Mouse (Mus musculus) liver, postnatal 0 days (tissue): Measurements from ENCODE around the gene Nkpd1. TPM values are rescaled to one million over a fixed set of nuclear protein-coding genes. Genes with fewer than 3 reads are reported as not detected.

ENCODE experiments used
- ATAC-seq: fragments of 200-750 bp; cut with Nextera tagmentation; 2 replicates; pipeline ENCODE4 v1.8.0; 2017; ENCODE audit warnings: mild to moderate bottlenecking, moderate library complexity
- DNase-seq: peaks from one replicate; pipeline ENCODE4 v3.0.0-alpha.2; 2016
- H3K27ac ChIP-seq: fragments of 300-500 bp; sonication (generic); 2 replicates; pipeline ENCODE4 v1.5.1; 2014; ENCODE audit warnings: antibody characterized with exemption, moderate library complexity, mild to moderate bottlenecking, low read depth
- H3K27me3 ChIP-seq: fragments of 300-500 bp; sonication (generic); 2 replicates; pipeline ENCODE4 v1.6.1; 2014; ENCODE audit warnings: low read length, control low read depth, mixed read lengths; ENCODE audit not compliant: insufficient read depth
- H3K36me3 ChIP-seq: fragments of 300-500 bp; sonication (generic); replicated peaks from 2 replicates; pipeline ENCODE4 v1.6.1; 2014; ENCODE audit warnings: mild to moderate bottlenecking, control low read depth, low read length, moderate library complexity, mixed read lengths; ENCODE audit not compliant: insufficient read depth
- H3K4me1 ChIP-seq: fragments of 300-500 bp; sonication (generic); 2 replicates; pipeline ENCODE4 v1.6.1; 2014; ENCODE audit warnings: antibody characterized with exemption, mild to moderate bottlenecking, control low read depth; ENCODE audit not compliant: insufficient read depth
- H3K4me2 ChIP-seq: fragments of 300-500 bp; sonication (generic); 2 replicates; pipeline ENCODE4 v1.6.1; 2014; ENCODE audit warnings: low read depth, mild to moderate bottlenecking, low read length, moderate library complexity, mixed read lengths
- H3K4me3 ChIP-seq: fragments of 300-500 bp; sonication (generic); 2 replicates; pipeline ENCODE4 v1.5.1; 2014; ENCODE audit warnings: low read depth, low read length
- H3K9ac ChIP-seq: fragments of 300-500 bp; sonication (generic); replicated peaks from 2 replicates; pipeline ENCODE4 v1.6.1; 2014; ENCODE audit warnings: mild to moderate bottlenecking, moderate library complexity
- H3K9me3 ChIP-seq: fragments of 300-500 bp; sonication (generic); 2 replicates; pipeline ENCODE4 v1.6.1; 2016; ENCODE audit warnings: mild to moderate bottlenecking, control low read depth, low read length, mixed read lengths
- CTCF ChIP-seq: sonication (generic); IDR thresholded peaks from 2 replicates; pipeline ENCODE4 v1.5.1; 2016; ENCODE audit warnings: antibody characterized with exemption, low read depth
- EP300 ChIP-seq: IDR thresholded peaks from 2 replicates; pipeline ENCODE4 v1.6.1; 2016; ENCODE audit warnings: antibody characterized with exemption, low read depth, mild to moderate bottlenecking
- WGBS: fragments of 180-500 bp; shearing (Covaris S2); extraction: QIAGEN DNeasy Blood & Tissue Kit; methylation state at CpG from one replicate; pipeline ENCODE4 v1.1.7; 2014; ENCODE audit not compliant: insufficient replicate concordance; 5-methylcytosine and 5-hydroxymethylcytosine counted together
- polyA plus RNA-seq: library from polyadenylated mRNA; unstranded; fragments of >200 nt; fragmentation: Nextera tagmentation; extraction: Ambion mirVana; gene quantifications from 2 replicates; pipeline ENCODE4 v1.2.1, GENCODE M21; 2015

Nkpd1 gene
- polyA plus RNA-seq, 1 experiment from 2014 or later: not detected

GRCm38 (mm10) chr7:19534676-19535075 lies 17.0 kb downstream of the Nkpd1 start:
- H3K4me1 ChIP-seq: no peaks in the 10 kb centered on the region
- DNase-seq (no peak), ATAC-seq (no peak)
- peaks cover 53% of the 10 kb centered on the region for H3K36me3 ChIP-seq
- H3K9ac ChIP-seq: no peak overlapping the region
- 95% methylated on average over 10 of the region's 10 CpGs for WGBS
- no peaks in the 10 kb centered on the region for H3K9me3 ChIP-seq
- TF ChIP-seq CTCF (no peak), EP300 (no peak)
- no peak overlapping the region for H3K27ac ChIP-seq
- no peak overlapping the region for H3K4me3 ChIP-seq
- no peak overlapping the region for H3K4me2 ChIP-seq
- no peaks in the 10 kb centered on the region for H3K27me3 ChIP-seq

- H3K4me1 ChIP-seq: peaks cover 11% of the 10 kb centered on the region
- 83% methylated on average over 2 of the region's 2 CpGs for WGBS
These were observed 23.3 kb downstream of the Nkpd1 start for GRCm38 (mm10) chr7:19540771-19541566.

GRCm38 (mm10) chr7:19541681-19542154 lies 24.1 kb downstream of the Nkpd1 start:
- Histone ChIP-seq H3K27ac (no peak overlapping the region), H3K4me1 (peaks cover 16% of the 10 kb centered on the region), H3K36me3 (peaks cover 3% of the 10 kb centered on the region), H3K27me3 (no peaks in the 10 kb centered on the region), H3K9ac (no peak overlapping the region), H3K4me2 (no peak overlapping the region), H3K4me3 (no peak overlapping the region), H3K9me3 (no peaks in the 10 kb centered on the region)
- no peak for ATAC-seq
- TF ChIP-seq CTCF (no peak), EP300 (no peak)
- 85% methylated on average over 7 of the region's 7 CpGs for WGBS
- DNase-seq: no peak

More at GRCm38 (mm10) chr7:19540771-19541566, 23.3 kb downstream of the Nkpd1 start:
- no peaks in the 10 kb centered on the region for H3K27me3 ChIP-seq
- DNase-seq: no peak
- no peak overlapping the region for H3K27ac ChIP-seq
- no peak overlapping the region for H3K9ac ChIP-seq
- ATAC-seq: no peak
- no peak overlapping the region for H3K4me2 ChIP-seq
- H3K36me3 ChIP-seq: peaks cover 3% of the 10 kb centered on the region
- TF ChIP-seq EP300 (no peak), CTCF (no peak)
- H3K4me3 ChIP-seq: no peak overlapping the region
- H3K9me3 ChIP-seq: no peaks in the 10 kb centered on the region

GRCm38 (mm10) chr7:19542155-19542691 lies 24.6 kb downstream of the Nkpd1 start:
- Histone ChIP-seq H3K27me3 (no peaks in the 10 kb centered on the region), H3K36me3 (peaks cover 2% of the 10 kb centered on the region), H3K4me3 (no peak overlapping the region), H3K4me1 (peaks cover 21% of the 10 kb centered on the region), H3K27ac (no peak overlapping the region), H3K9me3 (no peaks in the 10 kb centered on the region), H3K9ac (no peak overlapping the region; the same call in 1 of the 2 replicates), H3K4me2 (no peak overlapping the region)
- 66% methylated on average over 8 of the region's 8 CpGs for WGBS
- no peak for TF ChIP-seq EP300
- TF ChIP-seq CTCF: no peak
- ATAC-seq (no peak), DNase-seq (no peak)

GRCm38 (mm10) chr7:19543584-19543983 lies 25.9 kb downstream of the Nkpd1 start:
- 45% methylated on average over 6 of the region's 6 CpGs for WGBS
- no peak for ATAC-seq
- no peak overlapping the region for H3K9ac ChIP-seq
- H3K27ac ChIP-seq: no peak overlapping the region
- no peaks in the 10 kb centered on the region for H3K9me3 ChIP-seq
- no peak overlapping the region for H3K4me3 ChIP-seq
- H3K4me2 ChIP-seq: no peak overlapping the region
- H3K27me3 ChIP-seq: no peaks in the 10 kb centered on the region
- H3K36me3 ChIP-seq: no peaks in the 10 kb centered on the region; the same call in 1 of the 2 replicates
- TF ChIP-seq CTCF: peak; percentile 62
- no peak for TF ChIP-seq EP300
- DNase-seq: no peak
- H3K4me1 ChIP-seq: peaks cover 35% of the 10 kb centered on the region

GRCm38 (mm10) chr7:19546007-19546406 lies 28.4 kb downstream of the Nkpd1 start:
- Histone ChIP-seq H3K9ac (no peak overlapping the region), H3K27me3 (no peaks in the 10 kb centered on the region), H3K27ac (no peak overlapping the region), H3K4me3 (no peak overlapping the region), H3K4me2 (no peak overlapping the region), H3K36me3 (no peaks in the 10 kb centered on the region; the same call in 1 of the 2 replicates), H3K9me3 (no peaks in the 10 kb centered on the region), H3K4me1 (peaks cover 38% of the 10 kb centered on the region)
- TF ChIP-seq CTCF (no peak), EP300 (no peak)
- 56% methylated on average over 3 of the region's 3 CpGs for WGBS
- ATAC-seq: peak; percentile 58
- DNase-seq: no peak
